Mouse (Mus musculus) neural tube, embryonic 12.5 days (tissue): ENCODE measurements around the gene Wwp2. TPM values are rescaled to one million over a fixed set of nuclear protein-coding genes. Genes with fewer than 3 reads are reported as not detected.

Experiments used
- ATAC-seq: fragments of 200-750 bp; cut with Nextera tagmentation; 2 replicates; pipeline ENCODE4 v1.8.0; 2017; ENCODE audit warnings: low read depth, mild to moderate bottlenecking, moderate TSS enrichment, moderate library complexity; ENCODE audit not compliant: low FRiP score
- H3K27ac ChIP-seq: fragments of 300-500 bp; sonication (generic); 2 replicates; pipeline ENCODE4 v1.5.1; 2016
- H3K27me3 ChIP-seq: fragments of 300-500 bp; sonication (generic); replicated peaks from 2 replicates; pipeline ENCODE4 v1.6.1; 2016; ENCODE audit warnings: mild to moderate bottlenecking
- H3K36me3 ChIP-seq: fragments of 300-500 bp; sonication (generic); 2 replicates; pipeline ENCODE4 v1.6.1; 2016; ENCODE audit warnings: mild to moderate bottlenecking
- H3K4me1 ChIP-seq: fragments of 300-500 bp; sonication (generic); 2 replicates; pipeline ENCODE4 v1.6.1; 2016
- H3K4me2 ChIP-seq: fragments of 300-500 bp; sonication (generic); replicated peaks from 2 replicates; pipeline ENCODE4 v1.6.1; 2016; ENCODE audit warnings: mild to moderate bottlenecking
- H3K4me3 ChIP-seq: fragments of 300-500 bp; sonication (generic); 2 replicates; pipeline ENCODE4 v1.5.1; 2016
- H3K9ac ChIP-seq: fragments of 300-500 bp; sonication (generic); 2 replicates; pipeline ENCODE4 v1.6.1; 2016; ENCODE audit warnings: mild to moderate bottlenecking
- H3K9me3 ChIP-seq: fragments of 300-500 bp; sonication (generic); 2 replicates; pipeline ENCODE4 v1.6.1; 2016; ENCODE audit warnings: mild to moderate bottlenecking
- WGBS: fragments of 180-500 bp; shearing (Covaris S2); methylation state at CpG from one replicate; pipeline ENCODE4 v1.1.7; 2016; 5-methylcytosine and 5-hydroxymethylcytosine counted together
- polyA plus RNA-seq: library from polyadenylated mRNA; unstranded; fragments of >200 nt; fragmentation: Nextera tagmentation; extraction: Ambion mirVana; gene quantifications from 2 replicates; pipeline ENCODE4 v1.2.1, GENCODE M21; 2016

Wwp2 gene
- polyA plus RNA-seq, 1 experiment from 2014 or later, result 74.2 TPM

GRCm38 (mm10) chr8:107404057-107404456 is 32.1 kb upstream of the Wwp2 start:
- Histone ChIP-seq H3K4me3 (no peak overlapping the region), H3K9ac (no peak overlapping the region), H3K27ac (no peak overlapping the region), H3K4me1 (peaks cover 14% of the 10 kb centered on the region), H3K4me2 (no peak overlapping the region), H3K27me3 (no peaks in the 10 kb centered on the region), H3K36me3 (peaks cover 16% of the 10 kb centered on the region; the same call in 1 of the 2 replicates), H3K9me3 (no peaks in the 10 kb centered on the region)
- WGBS, result 80% methylated on average over 4 of the region's 4 CpGs
- no peak for ATAC-seq

DNA sequence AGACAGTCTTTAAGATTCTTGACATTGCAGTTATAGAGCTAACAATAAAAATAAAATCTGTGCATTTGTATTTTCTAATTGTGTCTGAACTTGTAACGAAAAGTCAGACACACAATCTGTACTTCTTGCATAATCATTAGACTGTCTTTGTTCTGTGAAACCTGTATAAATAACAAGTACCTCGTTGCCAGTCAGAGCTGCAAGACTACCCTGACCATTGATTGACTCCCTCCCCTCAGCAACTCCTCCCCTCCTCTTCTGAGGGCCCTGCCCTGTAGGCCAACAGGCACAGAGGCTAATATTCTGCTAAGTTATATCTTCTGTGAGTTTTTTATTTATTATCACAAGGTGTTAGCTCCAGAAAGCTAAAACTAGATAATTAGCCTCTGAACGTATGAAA is 30.2 kb upstream of the Wwp2 start:
- Histone ChIP-seq H3K4me1 (peaks cover 14% of the 10 kb centered on the region), H3K9me3 (no peaks in the 10 kb centered on the region), H3K27ac (no peak overlapping the region), H3K4me3 (no peak overlapping the region), H3K9ac (no peak overlapping the region), H3K4me2 (no peak overlapping the region), H3K27me3 (no peaks in the 10 kb centered on the region), H3K36me3 (peaks cover 35% of the 10 kb centered on the region)
- no peak for ATAC-seq
- WGBS, result 63% methylated on average over 3 of the region's 3 CpGs

DNA sequence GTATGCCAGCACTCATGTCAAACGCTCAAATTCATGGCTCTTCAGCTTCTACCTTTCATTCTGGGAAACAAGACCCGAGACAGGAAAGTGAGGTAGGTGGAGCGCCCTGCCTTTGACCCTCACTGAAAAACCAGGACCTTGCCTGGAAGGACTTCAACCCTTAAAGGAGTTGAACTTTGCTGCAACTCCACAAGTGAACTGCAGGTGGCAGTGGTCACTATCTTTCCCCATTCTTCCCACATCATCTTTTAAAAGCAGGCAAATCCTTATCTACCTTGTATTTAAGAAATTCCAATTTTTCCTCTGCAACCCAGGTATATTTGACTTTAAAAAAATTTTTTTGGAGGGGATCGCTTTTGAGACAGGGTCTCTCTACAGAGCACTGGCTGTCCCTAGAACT is 24.8 kb upstream of the Wwp2 start:
- H3K27me3 ChIP-seq, result no peaks in the 10 kb centered on the region
- no peak overlapping the region for H3K9ac ChIP-seq
- no peak overlapping the region for H3K4me3 ChIP-seq
- no peaks in the 10 kb centered on the region for H3K4me1 ChIP-seq
- no peak overlapping the region for H3K4me2 ChIP-seq
- no peak overlapping the region for H3K27ac ChIP-seq
- 77% methylated on average over 4 of the region's 4 CpGs for WGBS
- peaks cover 84% of the 10 kb centered on the region for H3K36me3 ChIP-seq
- no peak for ATAC-seq
- H3K9me3 ChIP-seq, result no peaks in the 10 kb centered on the region

DNA sequence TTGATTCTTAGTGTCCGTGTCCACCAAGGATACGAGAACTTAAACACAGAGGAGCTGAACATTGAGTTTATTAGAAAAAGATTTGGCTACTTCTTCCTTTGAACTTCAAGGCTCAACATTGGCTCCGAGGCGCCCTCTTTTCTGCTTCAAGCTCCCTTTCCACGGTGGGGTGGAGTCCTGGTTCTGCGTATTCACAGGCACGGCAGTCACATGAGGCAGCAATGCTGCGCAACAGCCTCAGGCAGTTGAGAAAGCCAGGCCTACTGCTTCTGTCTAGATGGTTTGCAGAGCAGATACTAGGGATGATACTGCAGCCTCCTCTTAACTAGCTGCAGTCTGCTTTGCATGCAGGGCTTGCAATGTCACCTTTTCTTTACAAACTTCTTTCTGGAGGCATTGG is 23.6 kb upstream of the Wwp2 start:
- Histone ChIP-seq H3K36me3 (peaks cover 88% of the 10 kb centered on the region), H3K9ac (no peak overlapping the region)

GRCm38 (mm10) chr8:107413881-107414280 is 22.3 kb upstream of the Wwp2 start:
- H3K36me3 ChIP-seq, result peaks cover 93% of the 10 kb centered on the region
- no peak for ATAC-seq
- no peaks in the 10 kb centered on the region for H3K9me3 ChIP-seq
- no peaks in the 10 kb centered on the region for H3K4me1 ChIP-seq
- no peak overlapping the region for H3K27ac ChIP-seq
- 92% methylated on average over 10 of the region's 10 CpGs for WGBS
- no peak overlapping the region for H3K4me3 ChIP-seq
- no peak overlapping the region for H3K9ac ChIP-seq
- H3K27me3 ChIP-seq, result no peaks in the 10 kb centered on the region
- no peak overlapping the region for H3K4me2 ChIP-seq

More for the DNA sequence above, 23.6 kb upstream of the Wwp2 start:
- H3K9me3 ChIP-seq, result no peaks in the 10 kb centered on the region
- H3K27ac ChIP-seq, result no peak overlapping the region
- H3K4me3 ChIP-seq, result no peak overlapping the region
- no peak overlapping the region for H3K4me2 ChIP-seq
- H3K27me3 ChIP-seq, result no peaks in the 10 kb centered on the region
- ATAC-seq, result no peak
- WGBS, result 89% methylated on average over 8 of the region's 8 CpGs
- H3K4me1 ChIP-seq, result no peaks in the 10 kb centered on the region

GRCm38 (mm10) chr8:107417001-107417400 is 19.2 kb upstream of the Wwp2 start:
- no peak overlapping the region for H3K27ac ChIP-seq
- no peaks in the 10 kb centered on the region for H3K27me3 ChIP-seq
- H3K4me2 ChIP-seq, result no peak overlapping the region
- H3K4me3 ChIP-seq, result no peak overlapping the region
- no peak overlapping the region for H3K9ac ChIP-seq
- H3K36me3 ChIP-seq, result peaks cover 97% of the 10 kb centered on the region
- H3K9me3 ChIP-seq, result no peaks in the 10 kb centered on the region
- 86% methylated on average over 12 of the region's 12 CpGs for WGBS
- no peaks in the 10 kb centered on the region for H3K4me1 ChIP-seq
- ATAC-seq, result no peak

DNA sequence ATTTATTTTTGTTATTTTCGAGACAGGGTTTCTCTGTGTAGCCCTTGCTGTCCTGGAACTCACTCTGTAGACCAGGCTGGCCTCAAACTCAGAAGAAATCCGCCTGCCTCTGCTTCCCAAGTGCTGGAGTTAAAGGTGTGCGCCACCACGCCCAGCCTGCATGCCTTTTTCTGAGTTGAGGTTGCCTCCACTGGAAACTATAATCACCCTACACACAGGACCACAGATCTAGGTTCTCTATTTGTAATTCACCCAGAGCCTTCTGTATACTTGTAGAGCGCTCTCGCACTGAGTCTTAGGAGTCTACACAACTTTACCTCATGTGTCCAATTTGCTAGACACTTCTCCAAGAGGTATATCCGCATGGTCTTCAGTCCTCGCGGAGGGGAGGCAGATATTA is 12.0 kb upstream of the Wwp2 start:
- 37% methylated on average over 9 of the region's 9 CpGs for WGBS

GRCm38 (mm10) chr8:107424597-107425229 is 11.5 kb upstream of the Wwp2 start, which contains the start of gene Nob1:
Gene Nob1 (minus strand): TSS chr8:107425051.
- H3K9ac ChIP-seq, result peak within 1 kb of the TSS; percentile 81
- ATAC-seq, result peak; percentile 99
- H3K27ac ChIP-seq, result no peak within 1 kb of the TSS; the same call in 1 of the 2 replicates
- under 1% methylated on average over 50 of the region's 50 CpGs for WGBS
- H3K9me3 ChIP-seq, result no peaks in the 10 kb centered on the region
- H3K27me3 ChIP-seq, result 0 out of 2 replicates have a peak, but pooled peaks cover 3% of the 10 kb centered on the region
- peaks cover 15% of the 10 kb centered on the region for H3K4me1 ChIP-seq
- H3K4me3 ChIP-seq, result peak within 1 kb of the TSS; percentile 90
- H3K4me2 ChIP-seq, result peak within 1 kb of the TSS; percentile 84
- H3K36me3 ChIP-seq, result peaks cover 31% of the 10 kb centered on the region

More for the DNA sequence above, 12.0 kb upstream of the Wwp2 start:
- Histone ChIP-seq H3K9me3 (no peaks in the 10 kb centered on the region), H3K9ac (peak overlapping the region; percentile 81), H3K27me3 (0 out of 2 replicates have a peak, but pooled peaks cover 3% of the 10 kb centered on the region), H3K27ac (no peak overlapping the region), H3K4me1 (peaks cover 15% of the 10 kb centered on the region), H3K4me2 (peak overlapping the region; percentile 84), H3K36me3 (peaks cover 37% of the 10 kb centered on the region), H3K4me3 (peak overlapping the region; percentile 90)
- ATAC-seq, result peak; percentile 18; the same call in 1 of the 2 replicates

- H3K4me2 ChIP-seq, result peak overlapping the region; percentile 84; the same call in 1 of the 2 replicates
- H3K36me3 ChIP-seq, result peaks cover 26% of the 10 kb centered on the region
- 51% methylated on average over 8 of the region's 8 CpGs for WGBS
- peak overlapping the region; percentile 90; the same call in 1 of the 2 replicates for H3K4me3 ChIP-seq
- no peak overlapping the region for H3K27ac ChIP-seq
- H3K4me1 ChIP-seq, result peaks cover 15% of the 10 kb centered on the region
- no peaks in the 10 kb centered on the region for H3K9me3 ChIP-seq
- ATAC-seq, result no peak
- no peak overlapping the region for H3K9ac ChIP-seq
- H3K27me3 ChIP-seq, result 0 out of 2 replicates have a peak, but pooled peaks cover 3% of the 10 kb centered on the region
Measured at GRCm38 (mm10) chr8:107425230-107425597, 11.0 kb upstream of the Wwp2 start.

GRCm38 (mm10) chr8:107430821-107431220 is 5.3 kb upstream of the Wwp2 start:
- Histone ChIP-seq H3K27ac (no peak overlapping the region), H3K27me3 (peaks cover 3% of the 10 kb centered on the region; the same call in 1 of the 2 replicates), H3K4me2 (no peak overlapping the region), H3K4me1 (peaks cover 3% of the 10 kb centered on the region; the same call in 1 of the 2 replicates), H3K4me3 (no peak overlapping the region), H3K9me3 (no peaks in the 10 kb centered on the region), H3K9ac (no peak overlapping the region), H3K36me3 (no peaks in the 10 kb centered on the region)
- WGBS, result 83% methylated on average over 8 of the region's 8 CpGs
- no peak for ATAC-seq

- peak; percentile 11; the same call in 1 of the 2 replicates for ATAC-seq
- WGBS, result 38% methylated on average over 11 of the region's 11 CpGs
- H3K27ac ChIP-seq, result no peak overlapping the region
Measured at GRCm38 (mm10) chr8:107435421-107435961, 674 bp upstream of the Wwp2 start.

DNA sequence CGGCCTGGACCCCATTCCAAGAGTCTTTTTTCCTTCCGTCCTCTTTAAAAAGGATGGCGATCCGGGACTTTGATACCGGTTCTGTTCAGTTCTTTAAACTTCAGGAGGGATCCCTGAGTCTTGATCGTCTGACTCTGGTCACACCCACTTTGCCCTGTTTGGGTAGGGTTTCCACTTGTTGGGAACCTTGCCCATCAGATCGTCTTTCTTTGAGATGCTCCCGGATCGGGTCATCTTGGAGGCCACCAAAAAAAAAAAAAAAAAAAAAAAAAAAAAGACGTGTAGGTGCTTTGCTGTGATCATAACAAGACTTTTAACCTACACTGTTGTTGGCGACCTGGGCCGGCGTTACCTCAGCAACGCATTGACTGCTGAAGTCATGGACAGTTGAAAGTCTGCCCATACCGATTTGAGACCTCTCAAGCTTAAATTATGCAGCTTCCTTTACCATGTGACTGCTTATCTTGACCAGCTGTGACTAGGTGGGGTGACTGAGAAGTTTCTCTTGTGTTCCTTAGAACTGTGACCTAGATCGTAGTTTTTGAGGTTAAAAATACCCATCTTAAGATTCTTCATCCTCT is 766 bp downstream of the Wwp2 start:
- Histone ChIP-seq H3K27ac (peak overlapping the region; percentile 66), H3K4me3 (peak overlapping the region; percentile 78), H3K9ac (peak overlapping the region; percentile 79), H3K4me2 (peak overlapping the region; percentile 64), H3K27me3 (no peaks in the 10 kb centered on the region; the same call in 1 of the 2 replicates), H3K36me3 (no peaks in the 10 kb centered on the region), H3K4me1 (peaks cover 15% of the 10 kb centered on the region), H3K9me3 (no peaks in the 10 kb centered on the region)
- 14% methylated on average over 16 of the region's 16 CpGs for WGBS
- peak; percentile 49 for ATAC-seq

More at GRCm38 (mm10) chr8:107435421-107435961, 674 bp upstream of the Wwp2 start:
- H3K4me1 ChIP-seq, result peaks cover 15% of the 10 kb centered on the region
- H3K9ac ChIP-seq, result no peak overlapping the region
- H3K9me3 ChIP-seq, result no peaks in the 10 kb centered on the region
- H3K36me3 ChIP-seq, result no peaks in the 10 kb centered on the region
- no peaks in the 10 kb centered on the region; the same call in 1 of the 2 replicates for H3K27me3 ChIP-seq
- peak overlapping the region; percentile 78 for H3K4me3 ChIP-seq
- H3K4me2 ChIP-seq, result peak overlapping the region; percentile 70
